Mouse (Mus musculus): Measurements from ENCODE around the gene Spag9. TPM values are rescaled to one million over a fixed set of nuclear protein-coding genes. Genes with fewer than 3 reads are reported as not detected.

Gene Spag9
- 90.9 and 96.7 TPM in 2 replicates for polyA plus RNA-seq (2015; fragmentation: Nextera tagmentation; extraction: Ambion mirVana)

- ATAC-seq (replicated peaks) = peak; percentile 93
- Histone ChIP-seq H3K36me3 (no peaks in the 10 kb centered on the region), H3K4me2 (replicated peaks) (peak within 1 kb of the TSS; percentile 87), H3K4me1 (peaks cover 39% of the 10 kb centered on the region), H3K27me3 (no peaks in the 10 kb centered on the region), H3K27ac (replicated peaks) (peak within 1 kb of the TSS; percentile 94), H3K4me3 (peak within 1 kb of the TSS; percentile 85), H3K9me3 (no peaks in the 10 kb centered on the region), H3K9ac (replicated peaks) (peak within 1 kb of the TSS; percentile 81)
- WGBS = under 1% methylated on average over 55 of the region's 70 CpGs
Observed at GRCm38 (mm10) chr11:93995720-93996305, at the start of gene Spag9. Gene Spag9, plus strand, starts transcription at chr11:93996091.

GRCm38 (mm10) chr11:93948887-93949567, 46.9 kb upstream of the Spag9 start:
- peaks cover 39% of the 10 kb centered on the region for H3K36me3 ChIP-seq
- peaks cover 16% of the 10 kb centered on the region for H3K4me1 ChIP-seq
- no peak for ATAC-seq (replicated peaks)
- H3K9me3 ChIP-seq = no peaks in the 10 kb centered on the region
- H3K4me2 ChIP-seq (replicated peaks) = no peak overlapping the region
- WGBS = 88% methylated on average over 9 of the region's 9 CpGs
- no peak overlapping the region for H3K27ac ChIP-seq (replicated peaks)
- H3K27me3 ChIP-seq = no peaks in the 10 kb centered on the region
- H3K4me3 ChIP-seq = no peak overlapping the region
- no peak overlapping the region for H3K9ac ChIP-seq (replicated peaks)

GRCm38 (mm10) chr11:93950045-93950444, 45.8 kb upstream of the Spag9 start:
- H3K4me1 ChIP-seq = peaks cover 21% of the 10 kb centered on the region
- no peak overlapping the region for H3K9ac ChIP-seq (replicated peaks)
- no peak for ATAC-seq (replicated peaks)
- H3K4me3 ChIP-seq = no peak overlapping the region
- no peaks in the 10 kb centered on the region for H3K9me3 ChIP-seq
- H3K27ac ChIP-seq (replicated peaks) = no peak overlapping the region
- H3K36me3 ChIP-seq = peaks cover 34% of the 10 kb centered on the region
- H3K27me3 ChIP-seq = no peaks in the 10 kb centered on the region
- no peak overlapping the region for H3K4me2 ChIP-seq (replicated peaks)
- WGBS = 92% methylated on average over 1 of the region's 1 CpGs

- ATAC-seq (replicated peaks) = no peak
- Histone ChIP-seq H3K27me3 (no peaks in the 10 kb centered on the region), H3K4me1 (peaks cover 29% of the 10 kb centered on the region), H3K36me3 (peaks cover 31% of the 10 kb centered on the region), H3K27ac (replicated peaks) (no peak overlapping the region), H3K9me3 (no peaks in the 10 kb centered on the region), H3K4me3 (no peak overlapping the region), H3K9ac (replicated peaks) (no peak overlapping the region), H3K4me2 (replicated peaks) (no peak overlapping the region)
- 73% methylated on average over 5 of the region's 5 CpGs for WGBS
Observed at GRCm38 (mm10) chr11:93952376-93952775, 43.5 kb upstream of the Spag9 start.

GRCm38 (mm10) chr11:93954738-93955255, 41.1 kb upstream of the Spag9 start:
- Histone ChIP-seq H3K36me3 (peaks cover 44% of the 10 kb centered on the region), H3K27ac (replicated peaks) (peak overlapping the region; percentile 90), H3K9ac (replicated peaks) (peak overlapping the region; percentile 77), H3K27me3 (no peaks in the 10 kb centered on the region), H3K4me3 (peak overlapping the region; percentile 87), H3K4me2 (replicated peaks) (peak overlapping the region; percentile 96), H3K9me3 (no peaks in the 10 kb centered on the region), H3K4me1 (peaks cover 29% of the 10 kb centered on the region)
- WGBS = 50% methylated on average over 13 of the region's 13 CpGs
- peak; percentile 5; the same call in 1 of the 2 replicates for ATAC-seq (replicated peaks)

GRCm38 (mm10) chr11:93955256-93956150, 40.4 kb upstream of the Spag9 start:
- H3K4me2 ChIP-seq (replicated peaks) = peak overlapping the region; percentile 96
- ATAC-seq (replicated peaks) = peak; percentile 98
- peaks cover 45% of the 10 kb centered on the region for H3K36me3 ChIP-seq
- H3K27me3 ChIP-seq = no peaks in the 10 kb centered on the region
- peak overlapping the region; percentile 90 for H3K27ac ChIP-seq (replicated peaks)
- under 1% methylated on average over 64 of the region's 67 CpGs for WGBS
- no peaks in the 10 kb centered on the region for H3K9me3 ChIP-seq
- H3K9ac ChIP-seq (replicated peaks) = peak overlapping the region; percentile 77
- peak overlapping the region; percentile 87 for H3K4me3 ChIP-seq
- H3K4me1 ChIP-seq = peaks cover 29% of the 10 kb centered on the region

- peaks cover 29% of the 10 kb centered on the region for H3K4me1 ChIP-seq
- WGBS = 3% methylated on average over 6 of the region's 6 CpGs
- H3K4me3 ChIP-seq = peak within 1 kb of the TSS; percentile 87
- H3K36me3 ChIP-seq = peaks cover 45% of the 10 kb centered on the region
- H3K9ac ChIP-seq (replicated peaks) = peak within 1 kb of the TSS; percentile 77
- peak within 1 kb of the TSS; percentile 90 for H3K27ac ChIP-seq (replicated peaks)
- H3K4me2 ChIP-seq (replicated peaks) = peak within 1 kb of the TSS; percentile 96
- H3K27me3 ChIP-seq = no peaks in the 10 kb centered on the region
- ATAC-seq (replicated peaks) = peak; percentile 2; the same call in 1 of the 2 replicates
- H3K9me3 ChIP-seq = no peaks in the 10 kb centered on the region
Observed at GRCm38 (mm10) chr11:93956159-93956558, 39.7 kb upstream of the Spag9 start, which contains the start of gene Nme2. Gene Nme2, minus strand, starts transcription at chr11:93956259.

GRCm38 (mm10) chr11:93957031-93957555, 38.8 kb upstream of the Spag9 start:
- ATAC-seq (replicated peaks) = no peak
- no peak overlapping the region for H3K9ac ChIP-seq (replicated peaks)
- no peaks in the 10 kb centered on the region for H3K27me3 ChIP-seq
- WGBS = 84% methylated on average over 2 of the region's 2 CpGs
- no peak overlapping the region for H3K4me2 ChIP-seq (replicated peaks)
- H3K4me1 ChIP-seq = peaks cover 29% of the 10 kb centered on the region
- H3K4me3 ChIP-seq = no peak overlapping the region
- no peaks in the 10 kb centered on the region for H3K9me3 ChIP-seq
- H3K36me3 ChIP-seq = peaks cover 49% of the 10 kb centered on the region
- no peak overlapping the region for H3K27ac ChIP-seq (replicated peaks)

GRCm38 (mm10) chr11:93957746-93958145, 38.1 kb upstream of the Spag9 start:
- peaks cover 22% of the 10 kb centered on the region for H3K4me1 ChIP-seq
- H3K36me3 ChIP-seq = peaks cover 55% of the 10 kb centered on the region
- 81% methylated on average over 4 of the region's 4 CpGs for WGBS
- no peaks in the 10 kb centered on the region for H3K9me3 ChIP-seq
- H3K27me3 ChIP-seq = no peaks in the 10 kb centered on the region
- H3K27ac ChIP-seq (replicated peaks) = no peak overlapping the region
- H3K4me2 ChIP-seq (replicated peaks) = no peak overlapping the region
- no peak for ATAC-seq (replicated peaks)
- no peak overlapping the region for H3K4me3 ChIP-seq
- H3K9ac ChIP-seq (replicated peaks) = no peak overlapping the region

GRCm38 (mm10) chr11:93961482-93961881, 34.4 kb upstream of the Spag9 start:
- Histone ChIP-seq H3K4me2 (replicated peaks) (no peak overlapping the region), H3K27me3 (no peaks in the 10 kb centered on the region), H3K4me1 (peaks cover 2% of the 10 kb centered on the region), H3K4me3 (no peak overlapping the region), H3K27ac (replicated peaks) (no peak overlapping the region), H3K9ac (replicated peaks) (no peak overlapping the region), H3K9me3 (no peaks in the 10 kb centered on the region), H3K36me3 (peaks cover 81% of the 10 kb centered on the region)
- no peak for ATAC-seq (replicated peaks)
- WGBS = 95% methylated on average over 6 of the region's 6 CpGs

- Histone ChIP-seq H3K36me3 (peaks cover 77% of the 10 kb centered on the region), H3K4me1 (peaks cover 12% of the 10 kb centered on the region), H3K4me3 (no peak overlapping the region), H3K27ac (replicated peaks) (no peak overlapping the region), H3K27me3 (no peaks in the 10 kb centered on the region), H3K9ac (replicated peaks) (no peak overlapping the region), H3K9me3 (no peaks in the 10 kb centered on the region), H3K4me2 (replicated peaks) (no peak overlapping the region)
- ATAC-seq (replicated peaks) = no peak
- 83% methylated on average over 4 of the region's 4 CpGs for WGBS
Observed at GRCm38 (mm10) chr11:93963013-93963412, 32.9 kb upstream of the Spag9 start.
